Mouse (Mus musculus): ENCODE measurements at regions not wholly inside any gene's neighbourhood (a gene's known extent, or its start where the extent isn't known, plus 50 kb on each side); places are given as distances from the start of the nearest gene placed in this dataset.

- H3K9me3 ChIP-seq (ENCODE audit: control insufficient read depth, low read length): no peaks in the 10 kb centered on the region
- H3K27me3 ChIP-seq (ENCODE audit: control insufficient read depth, insufficient read depth, low read length): no peaks in the 10 kb centered on the region
- 36% methylated on average over 6 of the region's 6 CpGs for WGBS (ENCODE audit: insufficient replicate concordance)
- TF ChIP-seq CTCF (IDR thresholded peaks at IDR 0.05; ENCODE audit: low read depth) (no peak), EP300 (IDR thresholded peaks at IDR 0.05; ENCODE audit: low read depth) (no peak)
- H3K36me3 ChIP-seq (replicated peaks; ENCODE audit: control insufficient read depth, insufficient read depth, low read depth): no peaks in the 10 kb centered on the region
- H3K4me1 ChIP-seq (replicated peaks; ENCODE audit: control insufficient read depth in 2 of 2, insufficient read depth in 2 of 2, low read length in 1 of 2): peaks cover 0 to 15% of the 10 kb centered on the region in 2 experiments; a peak in 2 of 4 replicates
- no peak overlapping the region for H3K9ac ChIP-seq (replicated peaks)
- H3K4me2 ChIP-seq (ENCODE audit: low read depth): no peak overlapping the region
- ATAC-seq (ENCODE audit: insufficient read depth) (no peak), DNase-seq (ENCODE audit: low read depth in 3 of 3, low spot score in 3 of 3) (no peak)
- H3K4me3 ChIP-seq (ENCODE audit: insufficient read depth in 1 of 2, low read depth in 2 of 2, low read length in 2 of 2): no peak overlapping the region
- H3K27ac ChIP-seq: no peak overlapping the region
These were observed 232.0 kb upstream of the Ccdc122 start for GRCm38 (mm10) chr14:76804447-76805150.

- Histone ChIP-seq H3K27me3 (ENCODE audit: control insufficient read depth, insufficient read depth, low read length) (no peaks in the 10 kb centered on the region), H3K27ac (no peak overlapping the region), H3K4me3 (ENCODE audit: insufficient read depth in 1 of 2, low read depth in 2 of 2, low read length in 2 of 2) (no peak overlapping the region), H3K9me3 (ENCODE audit: control insufficient read depth, low read length) (no peaks in the 10 kb centered on the region), H3K4me2 (ENCODE audit: low read depth) (no peak overlapping the region), H3K36me3 (replicated peaks; ENCODE audit: control insufficient read depth, insufficient read depth, low read depth) (no peaks in the 10 kb centered on the region), H3K9ac (replicated peaks) (no peak overlapping the region), H3K4me1 (replicated peaks; ENCODE audit: control insufficient read depth in 2 of 2, insufficient read depth in 2 of 2, low read length in 1 of 2) (peaks cover 0 to 32% of the 10 kb centered on the region in 2 experiments; a peak in 3 of 4 replicates)
- no peak for DNase-seq (ENCODE audit: low read depth in 3 of 3, low spot score in 3 of 3)
- TF ChIP-seq EP300 (IDR thresholded peaks at IDR 0.05; ENCODE audit: low read depth): no peak
- no peak for ATAC-seq (ENCODE audit: insufficient read depth)
- 68% methylated on average over 4 of the region's 4 CpGs for WGBS (ENCODE audit: insufficient replicate concordance)
These were observed 236.4 kb upstream of the Ccdc122 start for GRCm38 (mm10) chr14:76800181-76800580.

- DNase-seq (ENCODE audit: low read depth in 3 of 3, low spot score in 3 of 3): no peak
- Histone ChIP-seq H3K4me2 (ENCODE audit: low read depth) (no peak overlapping the region), H3K36me3 (replicated peaks; ENCODE audit: control insufficient read depth, insufficient read depth, low read depth) (no peaks in the 10 kb centered on the region), H3K27ac (no peak overlapping the region), H3K27me3 (ENCODE audit: control insufficient read depth, insufficient read depth, low read length) (no peaks in the 10 kb centered on the region), H3K4me1 (replicated peaks; ENCODE audit: control insufficient read depth in 2 of 2, insufficient read depth in 2 of 2, low read length in 1 of 2) (peaks cover 0 to 32% of the 10 kb centered on the region in 2 experiments; a peak in 3 of 4 replicates), H3K4me3 (ENCODE audit: insufficient read depth in 1 of 2, low read depth in 2 of 2, low read length in 2 of 2) (no peak overlapping the region), H3K9me3 (ENCODE audit: control insufficient read depth, low read length) (no peaks in the 10 kb centered on the region), H3K9ac (replicated peaks) (no peak overlapping the region)
- whole genome bisulfite sequencing (ENCODE audit: insufficient replicate concordance): 66% methylated on average over 6 of the region's 6 CpGs
- no peak for ATAC-seq (ENCODE audit: insufficient read depth)
- TF ChIP-seq CTCF (IDR thresholded peaks at IDR 0.05; ENCODE audit: low read depth) (no peak), EP300 (IDR thresholded peaks at IDR 0.05; ENCODE audit: low read depth) (no peak)
These were observed 236.8 kb upstream of the Ccdc122 start for GRCm38 (mm10) chr14:76799741-76800140.

DNA sequence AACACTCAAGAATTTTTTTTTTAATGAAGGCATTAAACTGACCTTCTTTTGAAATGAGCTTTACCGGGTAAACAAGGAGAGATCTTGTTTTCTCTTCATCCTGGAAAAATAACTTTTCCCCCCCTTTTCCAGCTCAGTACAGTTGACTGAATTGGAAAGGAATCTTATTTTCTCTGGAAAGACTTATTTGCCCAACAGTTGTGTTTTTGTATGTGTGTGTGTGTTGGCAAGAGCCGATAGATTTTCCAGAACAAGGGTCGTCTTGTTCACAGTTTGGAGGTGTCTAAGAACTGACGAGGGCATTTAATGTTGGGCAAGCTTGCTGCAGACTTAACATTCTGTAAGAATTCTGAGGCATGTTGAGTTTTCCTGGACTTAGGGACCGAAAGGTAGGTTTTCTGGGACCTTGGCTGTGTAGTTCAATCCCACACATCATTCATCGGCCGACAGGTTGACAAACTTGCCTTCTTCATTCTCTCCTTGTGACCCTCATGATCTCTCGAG, 237.6 kb upstream of the Ccdc122 start:
- Histone ChIP-seq H3K27me3 (ENCODE audit: control insufficient read depth, insufficient read depth, low read length) (no peaks in the 10 kb centered on the region), H3K36me3 (replicated peaks; ENCODE audit: control insufficient read depth, insufficient read depth, low read depth) (no peaks in the 10 kb centered on the region), H3K4me3 (ENCODE audit: insufficient read depth in 1 of 2, low read depth in 2 of 2, low read length in 2 of 2) (no peak overlapping the region), H3K9me3 (ENCODE audit: control insufficient read depth, low read length) (no peaks in the 10 kb centered on the region), H3K4me1 (replicated peaks; ENCODE audit: control insufficient read depth in 2 of 2, insufficient read depth in 2 of 2, low read length in 1 of 2) (peaks cover 0 to 27% of the 10 kb centered on the region in 2 experiments; a peak in 3 of 4 replicates), H3K4me2 (ENCODE audit: low read depth) (no peak overlapping the region), H3K27ac (no peak overlapping the region), H3K9ac (replicated peaks) (no peak overlapping the region)
- ATAC-seq (ENCODE audit: insufficient read depth) (no peak), DNase-seq (ENCODE audit: low read depth in 3 of 3, low spot score in 3 of 3) (no peak)
- WGBS (ENCODE audit: insufficient replicate concordance): 65% methylated on average over 8 of the region's 8 CpGs
- TF ChIP-seq EP300 (IDR thresholded peaks at IDR 0.05; ENCODE audit: low read depth): no peak
- no peak for TF ChIP-seq CTCF (IDR thresholded peaks at IDR 0.05; ENCODE audit: low read depth)

DNA sequence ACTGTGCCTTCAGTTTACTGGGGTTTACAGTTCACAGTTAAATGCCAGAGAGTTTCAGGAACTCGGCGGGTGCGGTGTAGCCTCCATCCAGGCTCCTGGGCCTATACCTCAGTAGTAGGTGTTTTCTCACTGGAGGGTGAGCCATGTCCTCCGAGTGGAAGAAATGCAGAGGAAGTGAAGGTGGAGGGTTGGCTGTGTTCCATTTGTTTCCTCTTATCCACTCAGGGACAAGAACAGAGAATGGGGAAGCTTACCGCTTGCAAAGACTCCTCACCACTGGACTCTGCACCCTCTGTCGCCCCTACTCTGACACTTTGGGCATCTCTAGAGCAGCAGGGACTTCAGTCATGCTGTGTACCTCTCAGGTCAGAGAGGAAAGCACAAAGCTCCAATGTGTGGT, 238.1 kb upstream of the Ccdc122 start:
- Histone ChIP-seq H3K9ac (replicated peaks) (no peak overlapping the region), H3K4me2 (ENCODE audit: low read depth) (no peak overlapping the region), H3K27me3 (ENCODE audit: control insufficient read depth, insufficient read depth, low read length) (no peaks in the 10 kb centered on the region), H3K9me3 (ENCODE audit: control insufficient read depth, low read length) (no peaks in the 10 kb centered on the region), H3K27ac (no peak overlapping the region; the same call in 1 of the 2 replicates), H3K36me3 (replicated peaks; ENCODE audit: control insufficient read depth, insufficient read depth, low read depth) (no peaks in the 10 kb centered on the region), H3K4me3 (ENCODE audit: insufficient read depth in 1 of 2, low read depth in 2 of 2, low read length in 2 of 2) (no peak overlapping the region), H3K4me1 (replicated peaks; ENCODE audit: control insufficient read depth in 2 of 2, insufficient read depth in 2 of 2, low read length in 1 of 2) (peaks cover 0 to 26% of the 10 kb centered on the region in 2 experiments; a peak in 3 of 4 replicates)
- no peak for TF ChIP-seq EP300 (IDR thresholded peaks at IDR 0.05; ENCODE audit: low read depth)
- no peak for TF ChIP-seq CTCF (IDR thresholded peaks at IDR 0.05; ENCODE audit: low read depth)
- WGBS (ENCODE audit: insufficient replicate concordance): 58% methylated on average over 6 of the region's 6 CpGs
- no peak for ATAC-seq (ENCODE audit: insufficient read depth)
- DNase-seq (ENCODE audit: low read depth in 3 of 3, low spot score in 3 of 3): no peak

Data from liver, embryonic 14.5 days (tissue).